Mouse (Mus musculus) embryo, embryonic 11 days (tissue): ENCODE results near the gene Grid2.

Experiments used
- DNase-seq: peaks from one replicate; pipeline ENCODE4 v3.0.0-alpha.2; 2015

The Grid2 gene

GRCm38 (mm10) chr6:64327876-64328275, 1072.2 kb downstream of the Grid2 start:
- DNase-seq = no peak

DNA sequence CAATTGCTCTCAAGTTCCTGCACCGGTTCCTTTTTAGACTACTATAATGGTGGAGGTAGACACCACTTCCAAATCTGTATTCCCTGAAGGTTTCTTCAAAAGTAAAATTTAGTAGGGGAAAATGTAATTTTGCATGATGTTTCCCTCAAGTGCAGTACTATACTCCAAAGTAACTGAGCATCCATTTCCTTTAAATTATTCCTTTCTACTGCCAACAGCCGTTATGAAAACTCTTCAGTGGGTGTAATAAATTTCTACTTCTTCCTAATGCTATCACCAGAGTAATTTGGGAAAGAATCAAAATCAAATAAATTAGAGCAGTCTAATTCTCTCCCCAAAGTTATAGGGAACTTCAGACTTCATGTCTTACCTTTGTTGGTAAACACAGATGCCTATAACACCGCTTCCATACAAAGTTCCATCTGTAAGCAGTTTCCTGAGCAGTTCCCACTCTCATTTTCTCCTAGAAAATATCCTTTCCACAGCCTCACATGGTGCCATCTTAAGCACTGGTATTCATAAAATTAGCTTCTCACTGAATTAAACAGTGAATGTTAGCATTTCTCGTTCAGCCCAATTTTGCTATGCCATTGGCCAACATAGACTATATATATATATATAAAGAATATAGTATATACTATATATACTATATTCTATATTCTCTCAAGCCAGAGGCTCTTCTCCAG, 1142.9 kb downstream of the Grid2 start:
- no peak for DNase-seq

GRCm38 (mm10) chr6:64427658-64428057, 1172.0 kb downstream of the Grid2 start:
- no peak for DNase-seq

DNA sequence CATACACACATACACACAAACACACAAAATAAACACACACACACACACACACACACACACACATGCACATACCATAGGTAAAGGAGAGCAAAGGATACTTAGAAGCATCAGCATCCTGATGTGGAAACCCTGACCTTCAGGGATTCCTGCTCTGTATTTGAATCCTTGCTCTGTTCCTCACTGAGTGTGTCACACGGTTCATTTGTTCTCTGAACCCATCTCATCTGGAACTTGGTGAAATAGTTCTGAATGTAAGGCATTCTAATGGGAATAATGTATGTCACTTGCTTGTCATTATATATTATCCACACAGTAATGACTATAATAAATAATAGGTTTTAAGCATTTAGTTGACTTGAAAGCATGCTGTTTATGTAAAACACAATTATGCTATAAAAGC, 1173.2 kb downstream of the Grid2 start:
- DNase-seq = no peak

GRCm38 (mm10) chr6:64448127-64448526, 1192.5 kb downstream of the Grid2 start:
- no peak for DNase-seq

GRCm38 (mm10) chr6:64448864-64449355, 1193.2 kb downstream of the Grid2 start:
- no peak for DNase-seq

DNA sequence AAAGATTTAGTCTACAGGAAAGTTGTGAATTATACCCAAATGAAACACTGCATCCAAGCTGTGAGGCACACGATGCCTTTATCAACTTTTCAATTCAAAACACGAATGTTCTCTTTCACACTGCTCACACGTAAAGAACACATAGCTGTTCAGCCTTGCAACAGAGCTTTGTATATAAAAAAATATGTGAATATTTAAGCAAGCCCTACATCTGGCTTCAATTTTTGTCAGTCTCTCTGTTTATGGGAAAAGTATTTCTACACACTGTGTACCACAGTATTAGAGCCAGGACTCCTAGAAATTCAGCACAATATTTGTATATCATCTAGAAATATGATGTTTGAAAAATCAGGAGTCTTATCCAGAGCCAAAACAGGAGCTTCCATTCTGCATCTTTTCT, 1195.1 kb downstream of the Grid2 start:
- no peak for DNase-seq

DNA sequence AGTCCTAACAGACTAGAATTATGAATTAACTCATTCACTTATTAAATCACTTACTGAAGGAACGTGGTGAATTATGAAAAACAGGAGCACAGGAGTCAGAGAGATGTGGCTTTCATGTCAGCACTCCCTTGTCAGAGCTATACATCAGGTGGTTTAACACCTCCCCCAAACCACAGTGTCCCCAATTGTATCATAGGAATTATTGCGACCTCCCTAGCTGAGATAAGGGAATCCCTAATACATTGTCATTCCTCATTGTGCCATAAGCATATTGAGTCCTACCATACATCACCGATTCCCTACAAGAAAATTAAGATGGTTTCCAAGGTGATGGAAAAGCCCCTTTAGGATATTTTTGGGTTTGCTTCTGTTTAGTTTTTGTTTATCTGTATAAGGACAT, 1224.2 kb downstream of the Grid2 start:
- DNase-seq = no peak

GRCm38 (mm10) chr6:64480592-64480991, 1224.9 kb downstream of the Grid2 start:
- no peak for DNase-seq

DNA sequence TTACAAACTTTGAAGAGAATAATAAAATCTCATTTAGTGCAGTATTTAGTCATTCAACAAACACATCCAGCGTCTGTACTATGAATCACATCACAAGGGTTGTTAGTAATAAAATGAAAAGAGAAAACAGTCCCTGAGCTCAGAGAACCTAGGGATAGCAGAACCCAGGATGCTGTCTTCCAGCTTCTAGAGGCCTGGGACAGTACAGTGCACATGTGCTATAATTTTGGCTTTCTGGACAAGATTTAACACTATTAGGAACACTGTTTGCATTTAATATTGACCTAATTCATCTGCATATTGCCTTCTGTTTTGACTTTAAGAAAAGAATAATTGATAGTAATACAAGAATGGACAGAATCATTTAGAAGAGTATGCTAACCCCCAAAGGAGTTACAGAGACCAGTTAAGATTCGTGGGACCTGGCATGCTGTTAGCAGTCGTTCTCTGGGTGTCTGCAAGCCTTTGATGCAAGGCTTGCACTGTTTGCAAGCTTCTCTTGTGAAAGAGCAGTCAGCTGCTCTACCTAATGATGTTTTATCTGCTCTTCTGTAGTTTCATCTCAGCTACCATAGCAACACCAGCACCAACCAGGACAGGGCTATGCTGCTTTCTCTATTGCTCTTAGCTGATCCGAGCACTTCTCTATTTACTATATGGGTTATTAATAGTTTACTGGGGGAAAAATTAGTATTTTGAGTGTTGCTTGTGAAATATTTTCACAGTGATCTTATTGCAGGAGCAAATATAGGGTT, 1234.8 kb downstream of the Grid2 start:
- no peak for DNase-seq

GRCm38 (mm10) chr6:64504394-64504793, 1248.7 kb downstream of the Grid2 start:
- DNase-seq = peak; percentile 4

GRCm38 (mm10) chr6:64542168-64542567, 1286.5 kb downstream of the Grid2 start:
- DNase-seq = no peak

- no peak for DNase-seq
Measured at GRCm38 (mm10) chr6:64553645-64554044, 1298.0 kb downstream of the Grid2 start.

DNA sequence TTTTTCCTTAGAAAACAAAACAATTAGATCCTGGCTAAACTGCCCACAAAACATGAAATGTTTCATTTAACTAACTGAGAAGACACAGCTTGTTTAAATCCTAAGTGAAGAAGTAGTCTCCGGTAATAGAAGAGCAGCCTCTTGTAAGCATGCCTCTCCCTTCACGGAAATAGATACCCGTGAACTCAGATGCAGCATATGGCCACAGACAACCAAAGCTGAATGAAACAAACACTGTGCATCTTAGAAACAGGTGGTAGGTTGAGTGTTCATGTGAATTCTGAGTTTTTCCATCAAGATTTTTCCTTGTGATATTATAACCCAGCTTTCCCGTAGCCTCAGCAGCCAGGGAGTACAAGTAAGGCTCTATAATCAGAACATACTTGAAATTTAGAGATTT, 1299.5 kb downstream of the Grid2 start:
- no peak for DNase-seq

- DNase-seq = peak; percentile 51
Measured at GRCm38 (mm10) chr6:64568599-64568998, 1312.9 kb downstream of the Grid2 start.

GRCm38 (mm10) chr6:64581338-64581737, 1325.7 kb downstream of the Grid2 start:
- no peak for DNase-seq

GRCm38 (mm10) chr6:64588487-64589205, 1333.0 kb downstream of the Grid2 start:
- DNase-seq = no peak

GRCm38 (mm10) chr6:64596261-64596660, 1340.6 kb downstream of the Grid2 start:
- DNase-seq = no peak

GRCm38 (mm10) chr6:64596835-64597234, 1341.2 kb downstream of the Grid2 start:
- DNase-seq = peak; percentile 35

DNA sequence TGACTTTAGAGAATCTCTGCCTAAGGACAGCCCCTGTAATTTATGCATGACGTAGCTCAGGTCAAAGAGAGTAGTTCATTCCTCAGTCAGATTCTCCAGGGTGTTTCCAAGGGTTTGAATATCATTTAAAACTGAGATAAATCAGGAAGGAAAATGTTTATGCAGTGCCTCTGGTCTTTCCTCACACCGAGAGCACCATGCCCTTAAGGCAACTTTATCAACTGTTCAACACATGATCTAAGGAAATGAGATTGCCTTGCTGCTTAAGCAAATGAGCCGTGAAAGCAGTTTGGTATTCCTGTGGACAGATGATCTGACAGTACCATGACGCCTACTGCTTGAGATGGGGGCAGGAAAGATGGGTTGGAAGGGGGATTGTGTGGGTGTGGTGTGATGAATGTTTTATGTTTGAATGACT, 1342.5 kb downstream of the Grid2 start:
- DNase-seq = peak; percentile 50

DNA sequence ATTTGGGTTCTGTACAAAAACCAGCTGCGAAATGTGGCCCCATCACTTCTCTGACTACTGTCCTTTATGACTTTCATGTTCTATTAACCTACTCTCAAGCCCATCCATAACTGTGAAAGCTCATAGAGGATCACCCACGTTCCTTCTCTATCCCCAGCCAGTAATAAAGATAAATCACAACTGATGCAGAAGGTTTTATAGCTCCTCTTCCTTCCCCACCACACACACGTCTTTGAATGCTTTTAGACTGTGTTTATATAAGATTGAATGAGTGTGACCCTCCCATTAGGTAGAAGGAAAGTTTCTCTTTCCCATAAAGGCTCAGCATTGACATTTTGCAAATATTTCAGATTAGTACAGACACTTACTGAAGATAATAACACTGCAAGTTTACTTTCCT, 1350.1 kb downstream of the Grid2 start:
- no peak for DNase-seq

- DNase-seq = no peak
Measured at GRCm38 (mm10) chr6:64607041-64607440, 1351.4 kb downstream of the Grid2 start.

GRCm38 (mm10) chr6:64607942-64608341, 1352.3 kb downstream of the Grid2 start:
- DNase-seq = peak; percentile 57

GRCm38 (mm10) chr6:64616843-64617242, 1361.2 kb downstream of the Grid2 start:
- DNase-seq = no peak
